Mouse (Mus musculus): Measurements from ENCODE around the gene Fat4. TPM values are rescaled to one million over a fixed set of nuclear protein-coding genes. Genes with fewer than 3 reads are reported as not detected.

Fat4 gene
- polyA plus RNA-seq, 1 experiment from 2014 or later, result 9.2 TPM

GRCm38 (mm10) chr3:38908426-38909111 lies 21.8 kb downstream of the Fat4 start:
- H3K27me3 ChIP-seq (replicated peaks), result no peaks in the 10 kb centered on the region
- peak overlapping the region; percentile 49 for H3K4me2 ChIP-seq
- H3K4me3 ChIP-seq, result no peak overlapping the region
- 24% methylated on average over 13 of the region's 13 CpGs for WGBS
- H3K9me3 ChIP-seq, result no peaks in the 10 kb centered on the region
- peak; percentile 29; the same call in 1 of the 2 replicates for ATAC-seq (replicated peaks)
- peaks cover 26% of the 10 kb centered on the region for H3K4me1 ChIP-seq
- H3K27ac ChIP-seq, result 0 out of 2 replicates have a peak overlapping the region, but pooled peaks have one; percentile 21
- no peak overlapping the region for H3K9ac ChIP-seq
- no peaks in the 10 kb centered on the region for H3K36me3 ChIP-seq (replicated peaks)

GRCm38 (mm10) chr3:38912768-38913487 lies 26.2 kb downstream of the Fat4 start:
- Histone ChIP-seq H3K27ac (no peak overlapping the region), H3K36me3 (replicated peaks) (no peaks in the 10 kb centered on the region), H3K4me2 (no peak overlapping the region), H3K9me3 (no peaks in the 10 kb centered on the region), H3K27me3 (replicated peaks) (no peaks in the 10 kb centered on the region), H3K4me1 (peaks cover 17% of the 10 kb centered on the region), H3K4me3 (no peak overlapping the region), H3K9ac (no peak overlapping the region)
- WGBS, result 28% methylated on average over 5 of the region's 5 CpGs
- 0 out of 2 replicates have a peak, but pooled peaks have one; percentile 34 for ATAC-seq (replicated peaks)

- no peaks in the 10 kb centered on the region for H3K9me3 ChIP-seq
- H3K4me3 ChIP-seq, result no peak overlapping the region
- H3K4me1 ChIP-seq, result peaks cover 12% of the 10 kb centered on the region
- ATAC-seq (replicated peaks), result no peak
- 0 out of 2 replicates have a peak overlapping the region, but pooled peaks have one; percentile 8 for H3K4me2 ChIP-seq
- H3K9ac ChIP-seq, result no peak overlapping the region
- no peak overlapping the region for H3K27ac ChIP-seq
- no peaks in the 10 kb centered on the region for H3K27me3 ChIP-seq (replicated peaks)
- H3K36me3 ChIP-seq (replicated peaks), result no peaks in the 10 kb centered on the region
- WGBS, result 21% methylated on average over 11 of the region's 11 CpGs
These were observed 26.9 kb downstream of the Fat4 start for GRCm38 (mm10) chr3:38913488-38914105.

GRCm38 (mm10) chr3:38918926-38919325 lies 32.2 kb downstream of the Fat4 start:
- Histone ChIP-seq H3K4me3 (no peak overlapping the region), H3K36me3 (replicated peaks) (no peaks in the 10 kb centered on the region), H3K4me2 (no peak overlapping the region), H3K9me3 (no peaks in the 10 kb centered on the region), H3K4me1 (0 out of 2 replicates have a peak, but pooled peaks cover 9% of the 10 kb centered on the region), H3K9ac (no peak overlapping the region), H3K27me3 (replicated peaks) (no peaks in the 10 kb centered on the region), H3K27ac (no peak overlapping the region)
- 51% methylated on average over 2 of the region's 2 CpGs for whole genome bisulfite sequencing
- no peak for ATAC-seq (replicated peaks)

GRCm38 (mm10) chr3:38921031-38921430 lies 34.3 kb downstream of the Fat4 start:
- Histone ChIP-seq H3K4me3 (no peak overlapping the region), H3K36me3 (replicated peaks) (no peaks in the 10 kb centered on the region), H3K9ac (no peak overlapping the region), H3K9me3 (no peaks in the 10 kb centered on the region), H3K27me3 (replicated peaks) (no peaks in the 10 kb centered on the region), H3K4me1 (0 out of 2 replicates have a peak, but pooled peaks cover 9% of the 10 kb centered on the region), H3K4me2 (no peak overlapping the region), H3K27ac (no peak overlapping the region)
- no peak for ATAC-seq (replicated peaks)
- WGBS, result 79% methylated on average over 2 of the region's 2 CpGs

GRCm38 (mm10) chr3:38923251-38923686 lies 36.5 kb downstream of the Fat4 start:
- Histone ChIP-seq H3K9ac (no peak overlapping the region), H3K9me3 (no peaks in the 10 kb centered on the region), H3K4me3 (no peak overlapping the region), H3K4me1 (0 out of 2 replicates have a peak, but pooled peaks cover 9% of the 10 kb centered on the region), H3K4me2 (no peak overlapping the region), H3K36me3 (replicated peaks) (no peaks in the 10 kb centered on the region), H3K27me3 (replicated peaks) (no peaks in the 10 kb centered on the region), H3K27ac (no peak overlapping the region)
- ATAC-seq (replicated peaks), result no peak
- WGBS, result 64% methylated on average over 7 of the region's 7 CpGs

GRCm38 (mm10) chr3:38928076-38928686 lies 41.4 kb downstream of the Fat4 start:
- Histone ChIP-seq H3K36me3 (replicated peaks) (no peaks in the 10 kb centered on the region), H3K27me3 (replicated peaks) (no peaks in the 10 kb centered on the region), H3K9me3 (no peaks in the 10 kb centered on the region), H3K4me1 (0 out of 2 replicates have a peak, but pooled peaks cover 1% of the 10 kb centered on the region), H3K4me2 (no peak overlapping the region), H3K27ac (no peak overlapping the region), H3K9ac (no peak overlapping the region), H3K4me3 (no peak overlapping the region)
- ATAC-seq (replicated peaks), result no peak
- 76% methylated on average over 4 of the region's 4 CpGs for WGBS

- no peak overlapping the region for H3K4me2 ChIP-seq
- no peak overlapping the region for H3K27ac ChIP-seq
- H3K9me3 ChIP-seq, result no peaks in the 10 kb centered on the region
- H3K4me3 ChIP-seq, result no peak overlapping the region
- no peak for ATAC-seq (replicated peaks)
- no peaks in the 10 kb centered on the region for H3K27me3 ChIP-seq (replicated peaks)
- no peaks in the 10 kb centered on the region for H3K4me1 ChIP-seq
- H3K9ac ChIP-seq, result no peak overlapping the region
- 72% methylated on average over 3 of the region's 3 CpGs for WGBS
- H3K36me3 ChIP-seq (replicated peaks), result no peaks in the 10 kb centered on the region
These were observed 42.0 kb downstream of the Fat4 start for GRCm38 (mm10) chr3:38928751-38929150.

GRCm38 (mm10) chr3:38934780-38935179 lies 48.0 kb downstream of the Fat4 start:
- no peak overlapping the region for H3K4me2 ChIP-seq
- H3K4me1 ChIP-seq, result peaks cover 9% of the 10 kb centered on the region
- no peaks in the 10 kb centered on the region for H3K27me3 ChIP-seq (replicated peaks)
- H3K9me3 ChIP-seq, result no peaks in the 10 kb centered on the region
- H3K27ac ChIP-seq, result 0 out of 2 replicates have a peak overlapping the region, but pooled peaks have one; percentile 10
- 39% methylated on average over 7 of the region's 7 CpGs for WGBS
- ATAC-seq (replicated peaks), result peak; percentile 64; the same call in 1 of the 2 replicates
- no peak overlapping the region for H3K4me3 ChIP-seq
- H3K9ac ChIP-seq, result no peak overlapping the region
- no peaks in the 10 kb centered on the region for H3K36me3 ChIP-seq (replicated peaks)

- Histone ChIP-seq H3K4me1 (peaks cover 9% of the 10 kb centered on the region), H3K4me2 (no peak overlapping the region), H3K9me3 (no peaks in the 10 kb centered on the region), H3K36me3 (replicated peaks) (no peaks in the 10 kb centered on the region), H3K27ac (no peak overlapping the region), H3K4me3 (no peak overlapping the region), H3K9ac (no peak overlapping the region), H3K27me3 (replicated peaks) (no peaks in the 10 kb centered on the region)
- 87% methylated on average over 7 of the region's 7 CpGs for WGBS
- ATAC-seq (replicated peaks), result no peak
These were observed 49.7 kb downstream of the Fat4 start for GRCm38 (mm10) chr3:38936485-38936884.

GRCm38 (mm10) chr3:38937159-38937558 lies 50.4 kb downstream of the Fat4 start:
- peaks cover 9% of the 10 kb centered on the region for H3K4me1 ChIP-seq
- H3K27ac ChIP-seq, result no peak overlapping the region
- H3K9me3 ChIP-seq, result no peaks in the 10 kb centered on the region
- no peak for ATAC-seq (replicated peaks)
- no peak overlapping the region for H3K9ac ChIP-seq
- WGBS, result 75% methylated on average over 8 of the region's 8 CpGs
- H3K4me2 ChIP-seq, result no peak overlapping the region
- H3K36me3 ChIP-seq (replicated peaks), result no peaks in the 10 kb centered on the region
- no peak overlapping the region for H3K4me3 ChIP-seq
- H3K27me3 ChIP-seq (replicated peaks), result no peaks in the 10 kb centered on the region

GRCm38 (mm10) chr3:38938136-38938535 lies 51.4 kb downstream of the Fat4 start:
- 79% methylated on average over 5 of the region's 5 CpGs for WGBS
- no peak overlapping the region for H3K27ac ChIP-seq
- H3K9ac ChIP-seq, result no peak overlapping the region
- peaks cover 9% of the 10 kb centered on the region for H3K4me1 ChIP-seq
- H3K9me3 ChIP-seq, result no peaks in the 10 kb centered on the region
- H3K27me3 ChIP-seq (replicated peaks), result no peaks in the 10 kb centered on the region
- ATAC-seq (replicated peaks), result no peak
- H3K36me3 ChIP-seq (replicated peaks), result no peaks in the 10 kb centered on the region
- no peak overlapping the region for H3K4me3 ChIP-seq
- no peak overlapping the region for H3K4me2 ChIP-seq

Measured in midbrain, embryonic 15.5 days (tissue).